Mouse (Mus musculus): Measurements from ENCODE around the gene Nags. TPM values are rescaled to one million over a fixed set of nuclear protein-coding genes. Genes with fewer than 3 reads are reported as not detected.

Gene Nags
- polyA plus RNA-seq, 1 experiment from 2014 or later = not detected

DNA sequence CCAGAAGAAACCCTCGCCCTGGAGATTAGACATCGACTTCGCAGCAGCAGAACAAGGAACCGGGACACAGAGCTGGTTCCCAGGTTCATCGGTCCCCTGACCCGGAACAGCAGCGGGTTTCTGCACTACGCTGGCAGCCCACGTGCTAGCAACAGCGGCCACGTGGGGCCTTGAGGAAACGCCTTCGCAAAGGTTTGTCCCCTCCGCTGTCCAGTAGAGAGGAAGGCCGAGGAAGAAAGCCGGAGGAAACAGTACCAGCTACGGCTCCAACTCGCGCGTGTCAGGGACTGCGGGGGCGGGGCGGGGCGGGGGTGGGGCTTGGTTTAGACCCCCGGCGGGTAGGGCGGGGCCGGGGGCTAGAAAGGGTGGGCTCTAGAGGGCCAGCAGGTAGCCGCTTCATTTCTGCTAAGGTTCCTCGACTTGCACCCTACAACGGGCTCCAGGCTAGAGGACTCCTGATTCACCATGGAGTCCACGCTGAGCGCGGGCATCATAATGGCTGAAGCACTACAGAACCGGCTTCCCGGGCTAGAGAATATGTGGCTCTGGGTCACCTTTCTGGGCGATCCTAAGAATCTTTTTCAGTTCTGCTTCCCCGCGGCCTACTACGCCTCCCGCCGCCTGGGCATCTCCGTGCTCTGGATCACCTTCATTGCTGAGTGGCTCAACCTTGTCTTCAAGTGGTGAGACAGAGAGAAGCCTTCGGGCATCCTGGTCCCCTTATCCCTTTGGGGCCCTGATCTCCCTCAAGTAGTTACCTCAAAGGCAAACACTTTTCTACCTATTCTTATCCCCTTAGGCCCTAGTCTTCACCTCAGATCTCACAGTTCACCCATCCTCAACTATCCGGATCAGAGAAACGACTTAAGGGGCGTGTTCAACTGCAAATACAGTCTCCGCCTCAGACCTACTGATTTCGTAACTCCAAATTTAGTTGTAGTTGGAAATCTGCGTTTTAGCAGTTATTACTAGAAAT is 44.4 kb downstream of the Nags start, which contains the start of gene G6pc3:
TSS of gene G6pc3 (plus strand) at position 160 of the 976 bp plus-strand sequence.
- H3K36me3 ChIP-seq (ENCODE audit: control insufficient read depth, insufficient read depth, low read length) = peaks cover 24% of the 10 kb centered on the region

GRCm38 (mm10) chr11:102190848-102191247 is 45.5 kb downstream of the Nags start:
- H3K4me1 ChIP-seq (ENCODE audit: control insufficient read depth, insufficient read depth, low read length) = peaks cover 10% of the 10 kb centered on the region; the same call in 1 of the 2 replicates
- WGBS = 36% methylated on average over 4 of the region's 4 CpGs
- 0 out of 2 replicates have a peak overlapping the region, but pooled peaks have one; percentile 14 for H3K27ac ChIP-seq (ENCODE audit: low read depth, low read length)
- H3K9ac ChIP-seq (ENCODE audit: low read depth, low read length) = peak overlapping the region; percentile 13; the same call in 1 of the 2 replicates
- no peaks in the 10 kb centered on the region for H3K9me3 ChIP-seq (ENCODE audit: control insufficient read depth, low read length)
- ATAC-seq (ENCODE audit: low FRiP score, low TSS enrichment) = no peak
- H3K27me3 ChIP-seq (ENCODE audit: control insufficient read depth, insufficient read depth, low read length) = no peaks in the 10 kb centered on the region
- H3K4me3 ChIP-seq (ENCODE audit: low read length) = peak overlapping the region; percentile 57; the same call in 1 of the 2 replicates
- H3K4me2 ChIP-seq (replicated peaks; ENCODE audit: low read depth, low read length) = peak overlapping the region; percentile 79
- H3K36me3 ChIP-seq (ENCODE audit: control insufficient read depth, insufficient read depth, low read length) = peaks cover 35% of the 10 kb centered on the region

More for the DNA sequence above, 44.4 kb downstream of the Nags start, which contains the start of gene G6pc3:
- Histone ChIP-seq H3K4me2 (replicated peaks; ENCODE audit: low read depth, low read length) (peak within 1 kb of the TSS; percentile 79), H3K4me3 (ENCODE audit: low read length) (peak within 1 kb of the TSS; percentile 57), H3K4me1 (ENCODE audit: control insufficient read depth, insufficient read depth, low read length) (peaks cover 10% of the 10 kb centered on the region; the same call in 1 of the 2 replicates), H3K27ac (ENCODE audit: low read depth, low read length) (peak within 1 kb of the TSS; percentile 49; the same call in 1 of the 2 replicates), H3K9me3 (ENCODE audit: control insufficient read depth, low read length) (no peaks in the 10 kb centered on the region), H3K27me3 (ENCODE audit: control insufficient read depth, insufficient read depth, low read length) (no peaks in the 10 kb centered on the region), H3K9ac (ENCODE audit: low read depth, low read length) (peak within 1 kb of the TSS; percentile 65)
- WGBS = 3% methylated on average over 49 of the region's 50 CpGs
- ATAC-seq (ENCODE audit: low FRiP score, low TSS enrichment) = peak; percentile 83

- WGBS = 77% methylated on average over 9 of the region's 9 CpGs
- peaks cover 59% of the 10 kb centered on the region for H3K36me3 ChIP-seq (ENCODE audit: control insufficient read depth, insufficient read depth, low read length)
- ATAC-seq (ENCODE audit: low FRiP score, low TSS enrichment) = no peak
Measured at GRCm38 (mm10) chr11:102193657-102194440, 48.5 kb downstream of the Nags start.

GRCm38 (mm10) chr11:102196018-102196797 is 50.9 kb downstream of the Nags start:
- H3K9me3 ChIP-seq (ENCODE audit: control insufficient read depth, low read length) = no peaks in the 10 kb centered on the region
- H3K4me1 ChIP-seq (ENCODE audit: control insufficient read depth, insufficient read depth, low read length) = no peaks in the 10 kb centered on the region; the same call in 1 of the 2 replicates
- H3K27ac ChIP-seq (ENCODE audit: low read depth, low read length) = no peak overlapping the region
- peaks cover 79% of the 10 kb centered on the region for H3K36me3 ChIP-seq (ENCODE audit: control insufficient read depth, insufficient read depth, low read length)
- ATAC-seq (ENCODE audit: low FRiP score, low TSS enrichment) = no peak
- H3K9ac ChIP-seq (ENCODE audit: low read depth, low read length) = no peak overlapping the region
- 82% methylated on average over 21 of the region's 21 CpGs for WGBS
- no peaks in the 10 kb centered on the region for H3K27me3 ChIP-seq (ENCODE audit: control insufficient read depth, insufficient read depth, low read length)
- H3K4me2 ChIP-seq (replicated peaks; ENCODE audit: low read depth, low read length) = no peak overlapping the region
- no peak overlapping the region for H3K4me3 ChIP-seq (ENCODE audit: low read length)

More at GRCm38 (mm10) chr11:102193657-102194440, 48.5 kb downstream of the Nags start:
- H3K4me2 ChIP-seq (replicated peaks; ENCODE audit: low read depth, low read length) = no peak overlapping the region
- H3K27ac ChIP-seq (ENCODE audit: low read depth, low read length) = no peak overlapping the region
- no peak overlapping the region for H3K9ac ChIP-seq (ENCODE audit: low read depth, low read length)
- H3K9me3 ChIP-seq (ENCODE audit: control insufficient read depth, low read length) = no peaks in the 10 kb centered on the region
- H3K27me3 ChIP-seq (ENCODE audit: control insufficient read depth, insufficient read depth, low read length) = no peaks in the 10 kb centered on the region
- H3K4me1 ChIP-seq (ENCODE audit: control insufficient read depth, insufficient read depth, low read length) = peaks cover 10% of the 10 kb centered on the region; the same call in 1 of the 2 replicates
- H3K4me3 ChIP-seq (ENCODE audit: low read length) = no peak overlapping the region

- 72% methylated on average over 6 of the region's 6 CpGs for WGBS
- Histone ChIP-seq H3K9me3 (ENCODE audit: control insufficient read depth, low read length) (no peaks in the 10 kb centered on the region), H3K4me3 (ENCODE audit: low read length) (no peak overlapping the region), H3K9ac (ENCODE audit: low read depth, low read length) (no peak overlapping the region), H3K4me1 (ENCODE audit: control insufficient read depth, insufficient read depth, low read length) (no peaks in the 10 kb centered on the region; the same call in 1 of the 2 replicates), H3K27me3 (ENCODE audit: control insufficient read depth, insufficient read depth, low read length) (no peaks in the 10 kb centered on the region), H3K36me3 (ENCODE audit: control insufficient read depth, insufficient read depth, low read length) (peaks cover 84% of the 10 kb centered on the region), H3K4me2 (replicated peaks; ENCODE audit: low read depth, low read length) (no peak overlapping the region), H3K27ac (ENCODE audit: low read depth, low read length) (no peak overlapping the region)
- no peak for ATAC-seq (ENCODE audit: low FRiP score, low TSS enrichment)
Measured at GRCm38 (mm10) chr11:102198245-102198644, 52.9 kb downstream of the Nags start.

Other genes starting within 250 kb of the Nags start
- gene Sost, start 178.5 kb upstream of the Nags start, polyA plus RNA-seq (2014; fragmentation: Nextera tagmentation; extraction: Ambion mirVana) = 0.09 and 0.73 TPM in 2 replicates
- gene Cfap97d1, start 161.2 kb upstream of the Nags start, polyA plus RNA-seq (2014; fragmentation: Nextera tagmentation; extraction: Ambion mirVana) = not detected in 2 replicates
- gene Dusp3, start 158.5 kb upstream of the Nags start, polyA plus RNA-seq (2014; fragmentation: Nextera tagmentation; extraction: Ambion mirVana) = 23.3 and 25.3 TPM in 2 replicates
- 5.1 and 8.4 TPM in 2 replicates for gene Mpp3, start 117.1 kb upstream of the Nags start, polyA plus RNA-seq (2014; fragmentation: Nextera tagmentation; extraction: Ambion mirVana)
- gene Cd300lg, start 104.0 kb upstream of the Nags start, polyA plus RNA-seq (2014; fragmentation: Nextera tagmentation; extraction: Ambion mirVana) = 0.38 and 0.43 TPM in 2 replicates
- 6.9 and 10.3 TPM in 2 replicates for gene Mpp2, start 57.0 kb upstream of the Nags start, polyA plus RNA-seq (2014; fragmentation: Nextera tagmentation; extraction: Ambion mirVana)
- not detected in 2 replicates for gene Ppy, start 44.2 kb upstream of the Nags start, polyA plus RNA-seq (2014; fragmentation: Nextera tagmentation; extraction: Ambion mirVana)
- gene Pyy, start 37.7 kb upstream of the Nags start, polyA plus RNA-seq (2014; fragmentation: Nextera tagmentation; extraction: Ambion mirVana) = not detected in 2 replicates
- gene Tmem101, start 10.9 kb downstream of the Nags start, polyA plus RNA-seq (2014; fragmentation: Nextera tagmentation; extraction: Ambion mirVana) = 26.5 and 28.2 TPM in 2 replicates
- 93.9 and 106 TPM in 2 replicates for gene Lsm12, start 39.8 kb downstream of the Nags start, polyA plus RNA-seq (2014; fragmentation: Nextera tagmentation; extraction: Ambion mirVana)
- 42.5 and 50.6 TPM in 2 replicates for gene G6pc3, start 44.1 kb downstream of the Nags start, polyA plus RNA-seq (2014; fragmentation: Nextera tagmentation; extraction: Ambion mirVana)
- 21.6 and 29.1 TPM in 2 replicates for gene Hdac5, start 84.7 kb downstream of the Nags start, polyA plus RNA-seq (2014; fragmentation: Nextera tagmentation; extraction: Ambion mirVana)
- gene BC030867, start 103.4 kb downstream of the Nags start, polyA plus RNA-seq (2014; fragmentation: Nextera tagmentation; extraction: Ambion mirVana) = 18.2 and 22.9 TPM in 2 replicates
- 0.09 TPM in 1 of 2 replicates, not detected in the other for gene Asb16, start 123.2 kb downstream of the Nags start, polyA plus RNA-seq (2014; fragmentation: Nextera tagmentation; extraction: Ambion mirVana)
- 41.6 and 54.2 TPM in 2 replicates for gene Tmub2, start 139.4 kb downstream of the Nags start, polyA plus RNA-seq (2014; fragmentation: Nextera tagmentation; extraction: Ambion mirVana)
- gene Atxn7l3, start 151.1 kb downstream of the Nags start, polyA plus RNA-seq (2014; fragmentation: Nextera tagmentation; extraction: Ambion mirVana) = 15.2 and 18.6 TPM in 2 replicates
- gene Ubtf, start 174.2 kb downstream of the Nags start, polyA plus RNA-seq (2014; fragmentation: Nextera tagmentation; extraction: Ambion mirVana) = 86.5 and 105 TPM in 2 replicates
- 3.0 and 3.3 TPM in 2 replicates for gene Slc4a1, start 220.7 kb downstream of the Nags start, polyA plus RNA-seq (2014; fragmentation: Nextera tagmentation; extraction: Ambion mirVana)
- gene Rundc3a, start 247.9 kb downstream of the Nags start, polyA plus RNA-seq (2014; fragmentation: Nextera tagmentation; extraction: Ambion mirVana) = 1.7 and 1.9 TPM in 2 replicates